Mouse (Mus musculus) hematopoietic stem cell, adult 5-6 weeks (primary cell): ENCODE data around the gene Id1. TPM values are rescaled to one million over a fixed set of nuclear protein-coding genes. Genes with fewer than 3 reads are reported as not detected.

Experiments
- ATAC-seq, 2 experiments: fragments of 125-278 bp in 1 of 2; replicated peaks in 1 of 2; 2 replicates each; pipeline ENCODE4 v1.8.0; 2016 to 2017; ENCODE audit warnings: inconsistent platforms in 2 of 2, mild to moderate bottlenecking in 2 of 2, moderate number of reproducible peaks in 2 of 2, low read depth in 1 of 2, moderate TSS enrichment in 1 of 2; ENCODE audit not compliant: low FRiP score in 2 of 2, poor library complexity in 2 of 2, severe bottlenecking in 2 of 2, insufficient read depth in 1 of 2, low TSS enrichment in 1 of 2
- total RNA-seq: library from RNA; stranded (forward); fragments of 172-1452, 232-1000 nt; gene quantifications from 2 replicates; pipeline ENCODE4 v1.2.3, GENCODE M21; 2017

Gene Id1
- total RNA-seq, 1 experiment from 2014 or later: 9.6 TPM

DNA sequence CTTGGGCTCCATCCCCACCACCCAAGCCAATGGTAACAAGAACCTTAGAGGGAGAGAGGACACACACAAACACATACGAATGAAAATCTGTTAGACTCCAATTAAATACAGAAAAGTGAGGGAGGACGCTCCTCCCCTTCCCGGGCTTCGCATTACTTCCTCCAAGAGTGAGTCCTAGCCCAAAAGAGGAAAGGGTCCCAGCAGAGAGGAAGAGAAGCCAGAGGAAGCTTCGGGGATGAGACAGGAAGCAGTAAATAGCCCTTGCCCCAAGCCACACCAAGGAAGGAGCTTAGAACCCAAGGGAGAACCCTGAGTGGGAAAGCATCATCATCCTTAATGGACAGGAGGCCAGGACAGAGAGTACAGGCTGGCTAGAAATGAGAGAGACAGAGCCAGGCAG, 27.0 kb upstream of the Id1 start:
- no peak for ATAC-seq

DNA sequence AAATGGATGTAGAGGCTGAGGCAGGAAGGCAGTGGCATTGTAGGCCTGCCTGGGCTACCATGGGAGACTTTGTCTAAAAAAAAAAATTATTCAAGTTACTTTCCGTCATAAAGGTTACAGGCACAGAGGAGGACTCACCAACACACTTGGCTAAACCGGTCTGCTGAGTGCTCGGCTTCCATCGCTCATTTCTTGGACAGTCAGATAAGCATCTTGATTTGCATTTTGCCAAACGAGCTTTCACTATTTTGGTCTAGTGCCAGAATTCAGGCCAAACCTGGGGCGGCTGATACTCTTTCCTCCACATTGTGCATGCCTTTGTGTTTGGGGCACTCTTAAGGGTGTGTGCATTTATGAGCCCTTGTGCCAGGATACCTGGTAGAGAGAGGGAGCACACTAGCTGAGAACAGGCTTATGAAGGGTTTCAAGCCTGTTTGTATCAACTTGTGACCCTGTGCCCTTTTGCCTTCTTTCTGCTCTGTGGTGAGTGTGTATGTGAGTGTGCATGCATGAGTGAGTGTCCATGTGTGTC, 19.7 kb upstream of the Id1 start:
- no peak for ATAC-seq

DNA sequence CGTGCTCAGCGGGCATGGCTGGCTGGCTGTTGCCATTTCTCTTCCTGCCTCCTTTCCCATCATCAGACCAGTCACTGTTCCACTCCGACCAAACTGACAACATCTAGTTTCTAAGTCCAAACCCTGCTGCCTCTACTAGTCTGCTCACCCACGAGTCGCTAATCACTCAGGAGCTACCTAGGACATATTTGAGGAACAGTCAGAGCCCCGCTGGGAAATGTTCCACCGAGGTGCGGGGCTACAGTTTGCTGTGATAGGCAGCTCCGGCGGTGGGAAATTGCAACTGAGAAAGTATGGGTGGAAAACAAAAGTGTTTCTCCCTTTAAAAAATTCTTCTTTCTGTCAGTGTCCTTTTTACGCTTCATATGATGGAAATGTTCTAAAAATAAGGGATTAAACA, 18.4 kb upstream of the Id1 start:
- ATAC-seq: no peak

- ATAC-seq: no peak
Measured at GRCm38 (mm10) chr2:152718076-152718475, 18.0 kb upstream of the Id1 start.

DNA sequence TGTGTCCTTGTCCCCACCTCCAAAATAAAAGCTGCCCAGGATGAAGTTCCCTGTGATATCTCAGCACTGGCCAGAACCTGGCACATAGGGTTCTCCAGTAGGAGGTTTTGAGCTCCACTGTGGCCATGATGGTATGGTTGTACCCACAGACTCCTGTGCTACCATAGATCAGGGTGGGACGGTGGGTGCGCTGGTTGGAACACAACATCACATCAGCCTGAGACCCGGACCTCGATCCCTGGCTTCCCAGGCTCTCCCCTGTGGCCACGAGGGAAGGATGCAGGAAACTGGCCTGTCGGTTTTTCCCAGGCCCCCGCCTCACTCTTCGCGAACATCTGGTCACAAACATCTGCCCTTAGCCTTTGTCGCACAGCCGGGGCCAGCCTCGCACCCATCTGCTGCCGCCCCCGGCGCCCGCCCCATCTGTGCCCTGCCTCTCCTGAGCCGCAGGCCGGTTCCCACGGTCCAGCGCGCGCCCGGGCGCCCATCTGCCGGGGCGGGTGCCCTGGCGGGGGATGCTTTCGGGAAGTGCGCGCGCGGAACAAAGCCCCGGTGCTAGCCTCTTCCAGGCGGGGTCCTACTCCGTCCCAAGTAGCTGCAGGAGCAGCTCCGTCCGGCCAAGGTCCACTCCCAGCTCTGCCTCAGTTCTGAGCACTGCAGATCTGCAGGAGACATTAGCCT, 12.3 kb upstream of the Id1 start:
- peak in 1 of 2 experiments; percentile 26; a peak in 1 of 4 replicates for ATAC-seq

- ATAC-seq: no peak
Measured at GRCm38 (mm10) chr2:152724332-152724723, 11.7 kb upstream of the Id1 start.

DNA sequence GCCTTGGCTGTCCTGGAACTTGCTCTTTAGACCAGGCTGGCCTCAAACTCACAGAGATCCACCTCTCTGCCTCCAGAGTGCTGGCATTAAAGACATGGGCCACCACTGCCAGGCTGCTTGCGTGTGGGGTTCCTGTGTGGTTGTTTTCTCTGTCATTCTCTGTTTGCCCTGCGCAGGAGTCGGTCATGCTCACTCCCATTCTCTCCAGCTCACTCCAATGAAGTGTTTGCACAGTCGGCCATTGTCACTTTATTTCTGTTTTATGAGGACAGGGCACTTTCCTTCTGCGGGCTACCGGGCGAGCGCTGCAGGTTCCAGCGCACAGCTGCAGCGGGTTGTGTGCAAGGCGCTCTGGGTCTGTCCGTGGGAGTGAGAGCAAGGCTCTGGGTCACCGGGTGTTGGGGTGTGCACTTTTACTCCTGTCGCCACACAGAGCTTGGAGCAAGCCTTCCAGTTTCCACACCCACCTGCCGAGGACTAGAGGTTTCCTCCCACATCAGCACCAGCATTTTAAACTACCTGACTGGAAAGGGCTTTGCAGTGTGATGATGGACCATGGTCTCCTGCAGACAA, 10.8 kb upstream of the Id1 start:
- no peak for ATAC-seq

GRCm38 (mm10) chr2:152726213-152726612, 9.8 kb upstream of the Id1 start:
- ATAC-seq: no peak

DNA sequence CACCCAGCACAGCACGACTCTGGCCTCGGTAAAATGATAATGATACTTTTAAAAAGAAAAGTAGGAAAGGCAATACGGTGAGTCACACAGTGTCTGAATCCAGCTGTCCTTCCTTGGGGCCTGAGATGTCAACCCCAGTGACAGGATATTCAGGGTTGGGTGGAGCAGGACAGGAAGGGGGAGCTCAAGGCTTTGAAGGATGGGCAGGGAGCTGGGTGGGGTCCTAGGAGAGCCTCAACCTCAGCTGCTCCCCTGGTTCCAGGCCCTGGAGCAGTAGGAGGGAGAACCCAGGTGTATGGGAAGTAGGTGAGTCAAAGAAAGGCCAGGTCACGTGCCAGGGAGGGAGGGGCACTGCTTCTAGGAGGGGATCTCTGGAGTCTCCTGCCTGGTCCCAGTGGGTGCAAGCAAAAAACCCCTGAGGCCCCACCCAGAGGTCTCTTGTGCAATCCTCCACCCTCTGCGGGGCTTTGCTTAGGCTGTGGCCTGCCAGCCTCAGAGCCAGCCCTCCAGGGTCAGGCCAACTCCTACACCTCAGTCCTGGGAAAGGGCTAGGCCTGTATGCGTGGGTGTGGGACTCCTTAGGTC, 9.2 kb upstream of the Id1 start:
- no peak for ATAC-seq

- no peak for ATAC-seq
Measured at GRCm38 (mm10) chr2:152727795-152728510, 8.1 kb upstream of the Id1 start.

DNA sequence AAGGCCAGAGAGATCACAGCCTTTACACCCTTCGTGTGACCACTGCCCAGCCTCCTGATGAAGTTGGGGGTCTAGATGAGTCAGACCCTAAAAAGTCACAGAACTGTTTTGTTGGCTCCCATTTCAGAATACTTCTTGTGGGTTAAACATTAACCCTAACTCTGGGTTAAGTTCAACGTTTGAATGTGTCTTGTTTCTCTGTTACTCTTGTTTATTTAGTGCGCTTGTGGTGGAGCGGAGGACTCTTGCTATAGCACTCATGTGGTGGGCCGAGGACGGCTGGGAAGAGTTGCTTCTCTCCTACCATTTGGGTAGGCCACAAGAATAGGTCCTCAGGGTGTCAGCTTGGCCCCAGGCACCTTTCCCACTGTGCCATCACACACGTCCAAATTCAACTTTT, 7.5 kb upstream of the Id1 start:
- no peak for ATAC-seq

DNA sequence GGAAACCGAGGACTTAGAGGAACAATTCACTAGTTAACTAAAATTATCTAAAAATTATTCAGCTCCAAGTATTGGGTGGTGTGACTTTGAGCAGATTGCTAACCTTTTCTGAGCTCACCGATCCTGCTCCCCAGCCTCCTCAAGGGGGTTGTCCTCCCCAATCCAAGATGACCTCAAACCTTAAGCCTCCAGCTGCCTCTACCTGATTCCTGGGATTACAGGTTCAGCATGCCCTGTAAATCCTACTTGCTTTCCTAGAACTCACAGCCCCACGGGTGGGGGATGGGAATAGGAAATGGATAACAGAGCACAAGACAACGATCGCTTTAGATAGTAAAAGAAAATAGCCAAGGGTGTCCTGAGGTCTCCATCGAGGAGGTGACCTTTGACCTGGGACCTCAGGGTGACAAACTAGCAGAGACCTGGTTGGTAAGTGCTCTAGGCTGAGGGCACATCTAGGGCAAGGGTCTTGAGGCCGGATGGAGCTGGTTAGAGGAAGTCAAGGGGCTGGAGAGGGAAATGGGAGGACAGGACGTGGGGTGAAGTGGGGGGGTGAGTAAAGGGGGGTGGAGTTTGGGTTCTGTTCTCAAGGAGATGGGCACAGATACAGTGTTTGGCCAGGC, 6.9 kb upstream of the Id1 start:
- ATAC-seq: no peak

GRCm38 (mm10) chr2:152729636-152730020, 6.4 kb upstream of the Id1 start:
- no peak for ATAC-seq

DNA sequence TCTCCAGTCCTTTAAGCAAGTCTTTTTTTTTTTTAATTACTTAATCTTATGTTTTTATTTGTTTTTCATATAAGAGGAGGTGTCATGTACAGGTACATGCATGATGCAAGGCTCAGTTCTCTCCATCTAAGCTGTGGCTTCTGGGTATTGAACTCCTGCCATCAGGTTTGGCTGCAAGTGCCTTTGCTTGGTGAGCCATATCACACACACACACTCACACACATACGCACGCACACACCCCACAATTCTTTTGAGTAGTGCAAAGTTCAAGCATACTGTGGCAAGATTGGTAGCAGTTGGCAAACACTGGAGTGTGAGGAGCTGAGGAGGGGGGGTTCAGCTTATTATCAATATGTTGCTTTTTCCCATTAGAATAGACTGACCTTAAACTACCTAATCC, 2.9 kb upstream of the Id1 start:
- ATAC-seq: no peak

- ATAC-seq: no peak
Measured at GRCm38 (mm10) chr2:152734501-152734900, 1.6 kb upstream of the Id1 start.

DNA sequence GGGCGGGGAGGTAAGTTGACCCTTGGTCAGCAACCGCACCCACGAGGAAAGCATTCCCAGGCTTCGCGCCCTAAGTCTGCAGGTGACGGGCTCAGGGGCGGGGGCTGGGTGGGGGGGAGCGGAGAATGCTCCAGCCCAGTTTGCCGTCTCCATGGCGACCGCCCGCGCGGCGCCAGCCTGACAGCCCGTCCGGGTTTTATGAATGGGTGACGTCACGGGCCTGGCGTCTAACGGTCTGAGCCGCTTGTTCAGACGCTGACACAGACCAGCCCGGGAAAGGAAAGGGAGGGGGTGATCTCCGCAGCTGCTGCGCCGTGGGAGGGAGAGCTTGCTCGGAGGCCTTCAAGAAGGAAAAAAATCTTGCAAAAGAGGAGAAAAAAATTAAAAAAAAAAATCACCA, 1.1 kb upstream of the Id1 start:
- peak; percentile 58 to 61 for ATAC-seq

DNA sequence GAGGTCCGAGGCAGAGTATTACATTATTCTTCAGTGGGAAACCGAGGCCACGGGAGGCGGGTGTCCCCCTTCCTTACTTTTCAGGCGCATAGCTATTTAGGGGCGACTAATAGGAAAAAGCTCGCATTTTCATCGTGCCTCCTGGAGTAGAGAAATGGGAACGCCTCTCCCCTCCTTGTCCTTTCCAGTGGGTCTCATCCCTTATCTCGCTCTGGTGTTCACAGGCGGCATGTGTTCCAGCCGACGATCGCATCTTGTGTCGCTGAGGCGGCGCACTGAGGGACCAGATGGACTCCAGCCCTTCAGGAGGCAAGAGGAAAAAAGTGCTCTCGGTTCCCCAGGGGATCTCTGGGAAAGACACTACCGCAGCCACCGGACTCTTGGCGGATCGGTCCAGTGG, 697 bp downstream of the Id1 start:
- no peak for ATAC-seq
